Mouse (Mus musculus) left cerebral cortex, postnatal 10 days (tissue): Measurements from ENCODE around the gene Zc3h18. TPM values are rescaled to one million over a fixed set of nuclear protein-coding genes. Genes with fewer than 3 reads are reported as not detected.

Source experiments
- DNase-seq, 2 experiments: peaks; one replicate each; pipeline ENCODE4 v3.0.0; 2021 to 2022; ENCODE audit warnings: low spot score in 2 of 2, mixed read lengths in 1 of 2; ENCODE audit errors: extremely low spot score in 1 of 2
- intact Hi-C: fragments of 180-260 bp; cut with DNase I; formaldehyde crosslinking; loops from one replicate; pipeline ENCODE4 v1.15.1; 2025
- total RNA-seq, 2 experiments: library from RNA; stranded (reverse); gene quantifications; 2 replicates each; pipeline ENCODE4 v1.2.3; 2021

Gene Zc3h18
- total RNA-seq, 2 experiments from 2014 or later = 32.6 to 33.4 TPM

- intact Hi-C loops = no loop called here
- peak in 1 of 2 experiments; percentile 54 for DNase-seq
These were observed 32.7 kb upstream of the Zc3h18 start for GRCm38 (mm10) chr8:122343758-122344157.

DNA sequence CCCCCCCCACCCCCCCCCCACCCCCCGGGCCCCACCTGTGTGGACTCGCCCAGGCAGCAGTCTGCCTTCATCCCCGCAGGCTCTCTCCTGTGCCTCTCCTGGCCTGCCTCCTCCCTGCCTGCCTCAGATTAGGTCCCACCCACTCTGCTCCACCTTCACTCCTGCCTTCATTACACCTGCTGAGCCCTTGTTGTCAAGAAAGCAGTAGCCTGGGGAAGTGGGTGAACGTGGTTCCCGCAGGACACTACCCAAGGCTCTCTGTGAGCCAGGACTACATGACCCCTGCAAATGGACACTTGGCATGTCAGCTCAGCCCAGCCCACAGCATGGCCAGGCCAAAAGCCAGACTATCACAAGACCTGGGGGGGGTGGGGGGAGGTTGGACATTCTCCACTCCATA lies 32.2 kb upstream of the Zc3h18 start:
- intact Hi-C loops = no loop called here
- DNase-seq = no peak

DNA sequence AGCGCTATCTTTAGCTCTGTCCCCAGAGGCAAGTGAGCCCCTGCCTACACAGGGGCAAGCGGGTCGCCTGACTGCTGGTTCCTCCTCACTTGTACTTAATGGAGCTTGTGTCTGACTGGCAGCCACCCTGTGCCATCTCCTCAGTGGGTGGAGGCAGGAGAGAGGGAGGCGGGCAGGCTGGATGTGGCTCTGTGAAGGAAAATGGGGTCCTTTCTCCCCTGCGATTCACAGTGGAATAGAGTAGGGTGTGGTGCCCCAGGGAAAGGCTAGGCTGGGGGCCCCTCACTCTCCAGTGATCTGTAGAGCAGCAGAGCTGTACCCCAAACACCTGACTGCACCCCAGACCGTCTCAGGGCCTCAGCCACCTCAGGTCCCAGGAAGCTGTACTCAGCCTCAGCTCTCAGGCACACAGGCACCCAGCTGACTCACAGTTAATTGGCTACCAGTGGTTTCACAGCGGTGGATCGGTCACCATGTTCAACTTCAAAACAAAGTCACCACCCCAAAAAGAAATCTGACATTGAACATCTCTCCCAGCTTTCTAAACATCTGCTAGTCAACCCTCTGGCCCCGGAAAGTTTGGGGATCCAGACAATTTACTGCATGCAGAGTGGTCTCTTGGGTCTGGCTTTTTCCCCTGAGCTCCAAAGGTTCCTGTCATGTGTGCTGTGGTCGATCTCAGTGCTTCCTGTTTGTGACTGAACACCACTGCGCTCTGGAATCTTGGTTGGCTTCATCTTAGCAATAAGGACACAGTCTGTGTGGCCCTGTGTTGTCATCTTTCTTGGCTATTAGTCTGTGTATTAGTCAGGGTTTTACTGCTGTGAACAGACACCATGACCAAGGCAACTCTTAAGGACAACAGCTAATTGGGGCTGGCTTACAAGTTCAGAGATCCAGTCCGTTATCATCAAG lies 31.0 kb upstream of the Zc3h18 start:
- intact Hi-C loops = no loop called here
- peak in 1 of 2 experiments; percentile 23 for DNase-seq

GRCm38 (mm10) chr8:122347811-122348552 lies 28.4 kb upstream of the Zc3h18 start:
- intact Hi-C loops = no loop called here
- DNase-seq = peak; percentile 45 to 61

- DNase-seq = no peak
- intact Hi-C loops = no loop called here
These were observed 26.8 kb upstream of the Zc3h18 start for GRCm38 (mm10) chr8:122349357-122350297.

DNA sequence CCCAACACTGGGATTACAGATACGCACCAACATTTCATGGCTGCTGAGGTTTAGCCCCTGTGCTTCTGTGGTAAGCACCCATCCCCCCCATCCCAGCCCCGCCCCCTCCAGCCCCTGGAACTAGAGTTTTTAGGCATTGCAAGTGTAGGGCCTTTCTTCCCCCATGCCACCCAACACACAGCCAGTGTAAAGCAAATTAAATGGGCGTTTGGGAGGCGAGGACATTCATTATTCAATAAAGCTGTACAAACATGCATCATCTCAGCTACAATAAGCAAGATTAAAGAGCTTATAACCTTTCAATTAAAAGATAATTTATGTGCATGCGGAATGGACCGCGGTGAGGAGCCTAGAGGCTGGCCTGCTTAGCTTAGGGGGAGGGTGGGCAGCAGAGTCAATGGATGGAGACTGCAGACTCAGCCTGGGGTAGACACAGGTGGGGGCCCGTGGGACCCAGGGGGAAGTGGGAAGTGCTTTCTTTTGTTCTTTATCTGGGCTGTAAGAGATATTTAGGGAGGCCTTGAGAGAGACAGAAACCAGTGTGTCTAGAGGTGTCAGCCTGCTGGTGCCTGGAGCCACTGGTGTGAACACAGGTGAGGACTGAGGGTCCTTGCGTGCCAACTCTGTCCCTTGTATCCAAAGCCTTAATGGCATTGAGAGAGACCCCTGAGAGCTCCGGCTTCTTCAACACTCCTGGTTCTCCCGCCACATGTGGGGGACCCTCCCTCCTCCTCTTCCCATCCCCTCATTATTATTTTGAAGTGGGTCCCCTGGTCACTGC lies 25.9 kb upstream of the Zc3h18 start:
- no peak for DNase-seq
- intact Hi-C loops = no loop called here

- DNase-seq = no peak
- intact Hi-C loops = no loop called here
These were observed 22.3 kb upstream of the Zc3h18 start for GRCm38 (mm10) chr8:122354157-122354556.

- DNase-seq = no peak
- intact Hi-C loops = no loop called here
These were observed 20.5 kb upstream of the Zc3h18 start for GRCm38 (mm10) chr8:122355642-122356606.

DNA sequence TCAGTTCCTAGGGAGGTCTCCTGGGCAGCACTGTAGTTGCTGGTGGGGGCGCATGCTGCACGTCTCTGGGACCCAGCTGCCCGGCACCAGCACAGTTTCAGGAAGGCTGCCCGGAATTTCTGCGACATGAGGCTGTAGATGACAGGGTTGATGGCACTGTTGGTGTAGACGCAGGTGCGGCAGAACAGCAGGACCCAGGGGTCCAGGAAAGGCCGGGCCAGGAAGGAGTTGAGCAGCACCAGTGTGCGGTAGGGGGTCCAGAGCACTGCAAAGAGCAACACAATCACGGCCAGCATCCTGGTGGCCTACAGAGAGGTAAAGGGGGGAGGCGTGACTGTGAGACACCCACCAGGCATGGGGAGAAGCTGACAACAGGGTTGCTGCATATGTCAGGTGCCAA lies 19.2 kb upstream of the Zc3h18 start:
- DNase-seq = no peak

GRCm38 (mm10) chr8:122357641-122358040 lies 18.8 kb upstream of the Zc3h18 start:
- intact Hi-C loops = no loop called here

More for the DNA sequence above, 19.2 kb upstream of the Zc3h18 start:
- intact Hi-C loops = no loop called here

DNA sequence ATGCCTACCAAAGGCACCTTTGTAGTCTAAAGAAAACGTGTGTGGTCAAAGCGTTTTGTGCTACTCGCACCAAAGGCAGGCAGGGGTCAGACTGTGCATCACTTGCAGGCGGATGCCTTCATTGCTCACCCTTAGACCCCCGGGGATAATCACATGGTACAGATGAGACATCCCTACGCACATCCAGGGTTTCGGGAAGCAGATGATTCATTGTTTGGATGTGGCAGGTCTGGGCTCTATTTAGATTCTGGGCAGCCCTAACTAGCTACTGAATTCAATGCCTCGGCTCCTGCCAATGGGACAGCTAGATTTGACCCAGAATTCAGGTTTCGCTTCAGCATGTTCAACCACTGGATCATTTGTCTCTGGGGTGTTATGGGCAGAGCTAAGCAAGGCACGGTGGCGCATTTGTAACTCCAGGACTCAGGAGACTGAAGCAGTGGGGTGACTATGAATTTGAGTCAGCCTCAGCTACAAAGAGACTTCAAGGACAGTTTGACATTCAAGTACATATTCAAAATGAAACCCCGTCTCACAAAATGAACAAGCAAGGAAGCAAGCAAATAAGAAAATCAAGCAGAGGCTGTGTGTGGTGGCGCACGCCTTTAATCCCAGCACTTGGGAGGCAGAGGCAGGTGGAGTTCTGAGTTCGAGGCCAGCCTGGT lies 17.2 kb upstream of the Zc3h18 start:
- intact Hi-C loops = no loop called here
- no peak for DNase-seq

More at GRCm38 (mm10) chr8:122357641-122358040, 18.8 kb upstream of the Zc3h18 start:
- no peak for DNase-seq

GRCm38 (mm10) chr8:122360696-122361416 lies 15.6 kb upstream of the Zc3h18 start, which contains the start of gene Trhr2:
Trhr2 (minus strand) TSS chr8:122360746.
- no peak for DNase-seq
- intact Hi-C loops = no loop called here

DNA sequence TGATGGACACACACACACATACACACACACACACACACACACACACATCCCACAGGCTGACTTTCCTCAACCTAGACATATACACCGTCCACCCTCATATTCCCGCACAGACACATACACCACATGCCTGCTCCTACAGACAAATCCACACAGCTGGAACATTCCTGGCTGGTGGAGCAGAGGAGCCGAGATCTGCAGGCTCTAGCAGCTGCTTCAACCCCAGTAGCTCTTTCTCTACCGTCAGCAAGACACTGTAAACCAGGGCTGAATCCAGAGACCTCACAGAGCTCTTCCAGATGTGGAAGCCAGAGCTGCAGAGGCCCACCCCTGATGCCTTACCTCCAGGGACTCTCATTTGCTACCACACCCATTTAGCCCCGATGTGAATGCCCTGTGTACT lies 14.1 kb upstream of the Zc3h18 start:
- DNase-seq = no peak
- intact Hi-C loops = no loop called here

DNA sequence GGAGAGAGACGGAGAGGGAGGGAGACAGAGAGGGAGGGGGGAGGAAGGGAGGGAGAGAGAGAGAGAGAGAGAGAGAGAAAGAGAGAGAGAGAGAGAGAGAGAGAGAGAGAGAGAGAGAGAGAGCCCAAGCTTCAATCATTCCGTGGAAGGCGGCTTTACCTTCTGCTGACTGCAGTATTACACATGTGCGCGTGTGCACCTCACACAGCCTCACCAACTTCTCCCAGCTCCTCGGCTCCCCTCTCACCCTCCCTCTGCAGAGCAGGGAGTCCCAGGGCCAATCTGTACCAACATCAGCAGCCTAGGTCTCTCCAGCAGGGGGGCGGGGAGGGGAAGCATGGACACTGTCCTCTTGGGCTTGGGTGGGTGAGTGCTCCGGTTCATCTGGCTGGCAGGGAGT lies 13.4 kb upstream of the Zc3h18 start:
- DNase-seq = no peak
- intact Hi-C loops = no loop called here

DNA sequence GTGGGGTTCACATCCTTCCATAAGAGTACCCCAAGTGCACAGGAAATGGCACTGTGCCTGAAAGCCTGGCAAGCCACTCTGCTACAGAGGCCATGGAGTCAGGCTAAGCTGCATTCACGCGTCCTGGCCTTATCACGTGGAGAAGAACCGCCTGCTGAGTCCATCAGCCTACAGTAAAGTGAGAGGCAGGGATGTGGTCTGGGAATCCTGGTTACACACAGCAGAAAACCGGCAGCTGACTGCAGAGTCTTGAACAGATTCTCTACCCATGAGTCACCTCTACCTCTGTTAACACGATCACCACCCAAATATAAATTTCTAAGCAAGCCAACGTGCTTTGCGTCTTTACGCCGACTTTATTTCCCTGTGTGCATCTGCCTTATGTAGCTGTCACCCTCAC lies 7.9 kb upstream of the Zc3h18 start:
- intact Hi-C loops = loop anchor here (2.0 kb wide), 1 partner anchor 96 kb away; no protein-coding TSS in a partner anchor
- DNase-seq = no peak

- intact Hi-C loops = loop anchor here (2.0 to 5.0 kb wide), 2 partner anchors 32 to 97 kb away; no protein-coding TSS in a partner anchor
- peak; percentile 55 to 81 for DNase-seq
These were observed 6.7 kb upstream of the Zc3h18 start for GRCm38 (mm10) chr8:122369665-122370064.
